Mouse (Mus musculus) erythroblast, adult 5-6 weeks (primary cell): ENCODE results near the gene Acsl5. TPM values are rescaled to one million over a fixed set of nuclear protein-coding genes. Genes with fewer than 3 reads are reported as not detected.
A peak's percentile ranks its signal among the peaks of the same experiment; 100 is the strongest.

Experiments
- ATAC-seq: replicated peaks from 2 replicates; pipeline ENCODE4 v1.8.0; 2016; ENCODE audit warnings: moderate number of reproducible peaks, mild to moderate bottlenecking, moderate TSS enrichment, inconsistent platforms; ENCODE audit not compliant: poor library complexity, low FRiP score, severe bottlenecking
- total RNA-seq, 2 experiments: library from RNA; stranded (forward) in 1 of 2; stranded (reverse) in 1 of 2; fragments of 150-400 nt in 1 of 2; fragments of 200-764, 138-1000 nt in 1 of 2; gene quantifications; 2 replicates each; pipeline versions ENCODE4 v1.2.3 to v1.2.4; 2015 to 2017; ENCODE audit warnings: low replicate concordance in 2 of 2

The Acsl5 gene
- total RNA-seq (2015; ENCODE audit: low replicate concordance) (39.6 and 74.4 TPM in 2 replicates), total RNA-seq (2017; ENCODE audit: low replicate concordance) (27.5 and 31.5 TPM in 2 replicates)

GRCm38 (mm10) chr19:55251383-55252124 lies at the start of gene Acsl5:
TSS of gene Acsl5 (plus strand) at chr19:55251938.
- ATAC-seq: no peak

DNA sequence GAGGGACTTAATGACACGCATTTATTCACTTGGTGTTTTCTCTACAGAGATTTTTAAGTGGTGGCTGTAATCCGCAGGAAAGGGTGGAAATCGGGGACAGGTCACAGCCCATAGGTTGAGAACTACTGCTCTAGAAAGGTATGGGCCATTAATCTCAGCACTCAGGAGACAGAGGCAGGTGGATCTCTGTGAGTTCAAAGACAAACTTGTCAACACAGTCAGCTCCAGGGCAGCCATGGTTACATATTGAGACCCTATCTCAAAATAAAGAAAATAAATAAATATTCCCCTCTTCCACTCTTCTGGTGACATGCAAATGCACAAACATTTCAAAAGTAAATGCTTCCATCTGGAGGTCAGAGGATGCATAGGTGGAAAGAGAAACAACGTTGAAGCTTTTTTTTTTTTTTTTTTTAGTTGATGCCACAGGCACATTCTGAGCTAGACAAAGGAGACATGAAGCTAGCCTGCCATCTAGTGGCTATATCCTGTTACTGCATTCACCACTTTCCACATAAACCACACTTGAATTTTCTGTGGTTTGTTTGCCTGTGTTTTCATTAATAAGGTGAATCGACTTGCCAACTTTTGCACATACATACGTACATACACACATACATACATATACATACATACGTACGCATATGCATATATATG lies 45.1 kb upstream of the Acsl5 start:
- peak; percentile 71; the same call in 1 of the 2 replicates for ATAC-seq

DNA sequence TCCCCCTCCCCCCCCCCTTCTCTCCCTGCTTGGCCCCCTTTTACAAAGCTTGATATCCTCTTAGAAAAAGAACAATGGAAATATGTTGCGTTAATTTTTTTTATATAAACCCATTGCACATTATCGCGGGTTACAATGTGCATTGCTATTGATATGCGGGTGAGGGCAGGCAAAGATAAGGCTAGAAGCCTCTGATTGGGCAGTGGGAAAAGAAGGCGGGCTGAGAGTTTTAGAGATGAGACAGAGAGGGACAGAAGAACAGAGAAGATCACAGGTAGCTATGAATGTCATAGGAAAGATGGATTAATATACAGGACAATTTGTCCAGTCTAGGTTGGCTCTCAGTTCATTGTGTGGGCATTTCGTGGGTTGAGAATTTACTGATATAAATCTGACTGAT lies 44.5 kb upstream of the Acsl5 start:
- ATAC-seq: no peak

DNA sequence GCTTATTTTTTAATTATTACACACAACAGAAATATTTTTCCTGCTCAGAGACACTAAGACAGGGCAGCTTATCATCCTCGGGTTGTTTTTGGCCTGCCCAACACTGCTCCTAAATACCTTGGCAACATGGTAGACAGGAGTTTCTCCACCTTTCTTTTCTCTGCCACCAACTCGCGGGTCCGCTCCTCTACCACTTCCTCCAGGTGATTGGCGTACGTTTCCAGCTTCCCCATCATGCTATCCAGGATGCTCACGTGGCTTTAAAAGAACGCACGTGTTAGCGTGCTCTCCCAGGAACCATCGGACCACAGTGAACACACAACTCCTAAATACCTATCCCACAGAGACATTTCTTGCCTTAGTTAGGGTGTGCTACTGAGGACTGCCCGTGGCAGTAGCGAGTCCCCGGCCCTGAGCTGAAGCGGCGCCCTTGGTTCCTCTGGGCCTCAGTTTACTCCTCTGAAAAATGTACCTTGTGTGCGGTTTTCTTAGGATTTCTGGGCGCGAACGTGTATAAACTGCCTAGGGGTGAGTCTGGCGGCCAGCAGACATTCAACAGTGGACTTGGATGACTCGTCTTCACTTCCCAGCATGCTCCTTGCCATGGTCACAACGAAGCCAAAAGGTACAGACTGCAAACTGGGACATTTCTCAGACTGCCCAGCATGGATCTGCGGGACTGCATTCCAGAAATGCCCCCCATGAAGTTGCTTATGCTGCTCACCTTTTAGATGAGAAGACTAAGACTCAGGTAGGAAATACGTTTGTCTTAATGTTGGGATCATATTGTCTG lies 43.8 kb upstream of the Acsl5 start:
- no peak for ATAC-seq

DNA sequence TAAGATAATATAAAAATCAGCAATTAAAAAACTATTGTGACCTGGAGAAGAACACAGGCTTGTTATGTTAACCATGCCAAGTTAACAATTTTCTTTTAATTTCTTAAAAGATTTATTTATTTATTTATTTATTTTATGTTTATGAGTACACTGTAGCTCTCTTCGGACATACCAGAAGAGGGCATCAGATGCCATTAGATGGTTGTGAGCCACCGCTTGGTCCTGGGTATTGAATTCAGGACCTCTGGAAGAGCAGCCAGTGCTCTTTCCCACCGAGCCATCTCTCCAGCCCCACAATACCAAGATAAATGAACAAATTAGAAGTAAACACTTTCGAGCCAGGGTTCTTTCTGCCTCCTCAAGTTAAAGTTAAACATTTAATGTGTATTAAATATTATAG lies 43.1 kb upstream of the Acsl5 start:
- ATAC-seq: no peak

DNA sequence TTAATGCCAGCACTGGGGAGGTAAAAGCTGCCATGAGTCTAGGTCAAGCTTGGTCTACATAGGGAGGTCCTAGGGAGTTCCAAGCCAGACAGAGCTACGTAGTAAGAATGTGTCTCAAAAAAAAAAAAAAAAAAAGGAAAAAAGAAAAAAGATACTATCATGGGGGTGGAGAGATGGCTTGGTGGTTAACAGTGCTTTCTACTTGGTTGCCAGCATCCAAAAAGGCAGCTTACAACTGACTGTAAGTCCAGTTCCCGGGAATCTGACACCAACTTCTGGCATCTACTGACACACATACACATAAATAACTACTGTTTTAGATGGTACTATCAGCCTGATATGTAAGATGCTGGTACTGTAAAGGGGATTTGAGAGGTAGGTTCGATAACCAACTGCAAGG lies 42.7 kb upstream of the Acsl5 start:
- ATAC-seq: no peak

GRCm38 (mm10) chr19:55211698-55212097 lies 40.0 kb upstream of the Acsl5 start:
- no peak for ATAC-seq

DNA sequence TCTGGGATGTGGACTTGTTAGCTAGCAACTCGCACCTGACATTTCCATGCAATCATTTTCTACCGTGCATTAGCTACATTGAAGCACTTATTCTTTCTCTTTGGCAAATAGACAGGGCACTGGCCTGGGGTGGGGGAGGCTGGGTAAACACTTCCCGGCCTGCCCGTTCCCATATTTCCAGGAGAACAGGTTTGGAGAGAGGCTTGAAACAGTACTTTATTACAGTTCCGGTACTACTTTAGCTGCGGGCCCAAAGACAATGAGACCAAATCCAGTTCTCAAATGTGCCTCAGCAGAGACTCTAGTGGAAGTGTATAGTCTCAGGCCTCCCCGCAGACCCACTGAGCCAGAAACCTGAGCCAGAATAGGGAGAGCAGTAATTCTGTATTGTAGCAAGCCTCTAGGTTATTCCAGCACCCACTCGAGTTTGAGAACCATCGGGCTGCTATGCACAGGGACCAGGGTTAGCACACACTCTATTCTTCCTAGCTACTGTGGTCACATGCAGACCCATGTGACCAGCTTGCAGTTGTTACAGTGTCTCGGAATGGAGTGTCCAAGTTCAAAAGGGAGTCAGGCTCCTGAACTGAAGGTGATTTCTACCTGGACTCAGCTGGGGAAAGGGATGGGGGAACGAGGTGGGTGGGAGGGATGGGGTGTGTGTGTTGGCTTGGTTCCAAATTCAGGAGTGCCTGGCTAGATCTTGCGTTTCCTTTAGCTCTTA lies 38.0 kb upstream of the Acsl5 start:
- ATAC-seq: no peak

- ATAC-seq: no peak
Measured at GRCm38 (mm10) chr19:55216876-55217275, 34.9 kb upstream of the Acsl5 start.

- ATAC-seq: no peak
Measured at GRCm38 (mm10) chr19:55217365-55217764, 34.4 kb upstream of the Acsl5 start.

- ATAC-seq: peak; percentile 84
Measured at GRCm38 (mm10) chr19:55218192-55218739, 33.5 kb upstream of the Acsl5 start.

DNA sequence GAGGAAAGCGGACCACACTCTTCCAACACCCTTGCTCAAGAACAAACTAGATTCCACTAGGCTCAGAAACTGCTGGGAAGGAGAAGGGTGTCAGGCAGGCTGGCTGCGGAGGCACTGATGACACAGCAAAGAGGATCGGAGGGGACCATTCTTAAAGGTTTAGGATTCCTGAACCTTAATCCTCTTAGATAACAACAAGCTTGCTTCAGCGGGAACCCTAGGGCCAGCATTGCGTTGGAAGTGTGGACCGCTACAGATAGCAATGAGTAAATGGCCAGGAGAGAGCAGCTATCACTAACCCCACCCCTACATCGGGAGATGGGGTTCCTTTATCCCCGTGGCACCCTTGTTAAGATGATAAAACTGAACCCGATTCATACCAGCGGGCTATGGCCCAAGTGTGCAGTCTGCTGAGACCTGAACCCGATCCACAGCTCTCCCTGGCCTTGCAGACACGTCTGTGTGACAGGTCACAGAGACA lies 33.0 kb upstream of the Acsl5 start:
- peak; percentile 85 for ATAC-seq

DNA sequence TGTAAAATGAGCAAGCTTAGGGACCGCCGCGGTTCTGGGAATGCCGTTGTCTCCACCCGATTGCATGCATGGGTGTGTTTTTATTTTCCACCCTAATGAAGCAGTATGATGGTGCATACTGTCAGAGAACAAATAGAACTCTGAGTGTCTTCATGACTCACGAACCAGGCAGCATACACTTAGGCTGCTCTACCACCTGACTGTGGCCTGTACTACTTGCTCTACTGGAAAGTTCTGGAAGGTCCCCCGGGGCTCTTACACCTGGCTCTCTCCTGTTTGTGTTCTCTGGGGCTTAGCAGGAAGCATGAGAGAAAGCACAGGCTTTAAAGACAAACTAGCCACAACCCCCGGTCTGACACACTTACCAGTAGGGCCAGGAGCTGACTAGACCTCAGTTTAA lies 32.4 kb upstream of the Acsl5 start:
- ATAC-seq: peak; percentile 10; the same call in 1 of the 2 replicates

GRCm38 (mm10) chr19:55221208-55221607 lies 30.5 kb upstream of the Acsl5 start:
- no peak for ATAC-seq

GRCm38 (mm10) chr19:55222268-55222667 lies 29.5 kb upstream of the Acsl5 start:
- ATAC-seq: no peak

GRCm38 (mm10) chr19:55226621-55227020 lies 25.1 kb upstream of the Acsl5 start:
- ATAC-seq: no peak

DNA sequence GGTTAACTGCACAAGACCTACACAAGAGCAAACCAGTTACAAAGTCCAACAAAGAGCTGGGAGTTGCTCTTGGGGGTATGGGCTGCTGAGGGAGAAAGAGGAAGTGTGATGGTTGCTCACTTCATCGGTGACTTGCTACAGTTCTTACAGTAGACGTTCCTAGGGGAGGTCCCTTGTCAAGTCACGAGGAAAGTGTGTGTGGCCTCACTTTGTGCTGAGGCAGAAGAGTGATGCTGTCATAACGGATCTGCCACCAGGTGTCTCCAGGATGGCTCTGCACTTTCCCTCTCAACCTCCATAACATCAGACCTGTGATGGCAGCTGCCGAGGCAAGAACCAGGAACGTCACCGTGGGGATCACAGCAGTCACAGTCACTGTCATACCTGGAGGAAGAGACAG lies 24.6 kb upstream of the Acsl5 start:
- ATAC-seq: no peak

- ATAC-seq: no peak
Measured at GRCm38 (mm10) chr19:55231081-55231480, 20.7 kb upstream of the Acsl5 start.

- no peak for ATAC-seq
Measured at GRCm38 (mm10) chr19:55232136-55232535, 19.6 kb upstream of the Acsl5 start.
